Mouse (Mus musculus): Measurements from ENCODE around the gene Kifc3.

DNA sequence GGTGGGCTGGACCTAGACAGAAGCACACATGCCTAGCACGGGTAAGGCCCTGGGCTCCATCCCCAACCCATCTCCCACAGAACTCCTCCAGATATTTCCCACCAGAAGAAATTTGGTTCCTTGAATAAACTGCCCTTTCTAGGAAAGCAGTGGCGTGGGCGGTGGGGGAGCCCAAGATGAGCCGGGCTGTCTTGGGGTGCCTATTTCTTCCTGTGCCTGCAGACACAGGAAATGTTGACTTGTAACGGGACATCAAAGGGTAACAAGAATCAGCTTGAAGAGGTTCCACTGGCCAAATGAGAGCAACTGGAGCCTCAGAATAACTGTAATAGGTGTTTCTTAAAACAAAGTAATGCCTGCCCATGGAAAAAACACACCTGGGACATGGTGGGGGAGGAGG, 44.7 kb upstream of the Kifc3 start:
- TF ChIP-seq CTCF (IDR thresholded peaks at IDR 0.05; ENCODE audit: borderline replicate concordance, extremely low read depth, insufficient read depth, insufficient read length) (no peak), POLR2A (IDR thresholded peaks at IDR 0.05; ENCODE audit: borderline replicate concordance, extremely low read depth, insufficient read depth, insufficient read length, poor library complexity, severe bottlenecking) (no peak)
